Comparison of ENCODE assay signal across 17 mouse cellular contexts in genomic region chr16:4519825-4520224, GRCm38 (mm10). TPM values are rescaled to one million over a fixed set of nuclear protein-coding genes. Genes with fewer than 3 reads are reported as not detected.
DNase-seq lines count a peak whose midpoint lies in the region; ATAC-seq lines count a peak whose summit lies in the region.
"Had no signal": no experiment of that assay in that cellular context is flagged by ENCODE, and none has a peak within 500 bp of the region (broad histone marks: within the 10 kb centered on the region; RNA-seq: fewer than 3 reads in every experiment).

No protein-coding gene starts in this region.

- H3K36me3 ChIP-seq in heart, embryonic 11.5 days (ENCODE audit: control insufficient read depth, insufficient read depth, low read length), result no peaks in the 10 kb centered on the region
- no peaks in the 10 kb centered on the region for H3K36me3 ChIP-seq in heart, embryonic 15.5 days
- H3K36me3 ChIP-seq: embryonic facial prominence, embryonic 13.5 days; forebrain, embryonic 12.5 days; hindbrain, embryonic 12.5 days had no signal

- no peak for ATAC-seq in heart, embryonic 11.5 days (replicated peaks; ENCODE audit: insufficient number of reproducible peaks, low FRiP score, low TSS enrichment)
- no peak for ATAC-seq in heart, embryonic 15.5 days (replicated peaks; ENCODE audit: insufficient number of reproducible peaks, insufficient read depth, low FRiP score, low read depth)
- ATAC-seq: forebrain, embryonic 16.5 days; hindbrain, embryonic 16.5 days; inflammation-experienced regulatory T-cells, adult 6 months; intestine, postnatal 0 days had no signal

- no peaks in the 10 kb centered on the region for H3K27me3 ChIP-seq in heart, embryonic 11.5 days (ENCODE audit: control insufficient read depth, insufficient read depth, low read length)
- no peaks in the 10 kb centered on the region for H3K27me3 ChIP-seq in heart, embryonic 15.5 days
- H3K27me3 ChIP-seq: embryonic facial prominence, embryonic 13.5 days; forebrain, embryonic 12.5 days; hindbrain, embryonic 12.5 days had no signal

- no peak overlapping the region for H3K27ac ChIP-seq in heart, embryonic 11.5 days (ENCODE audit: low read depth, low read length)
- peak overlapping the region; percentile 97 for H3K27ac ChIP-seq in heart, embryonic 15.5 days
- H3K27ac ChIP-seq: embryonic facial prominence, embryonic 13.5 days; forebrain, embryonic 12.5 days; hindbrain, embryonic 12.5 days had no signal

- peaks cover 31% of the 10 kb centered on the region for H3K4me1 ChIP-seq in heart, embryonic 11.5 days (ENCODE audit: control insufficient read depth, insufficient read depth, low read length)
- peaks cover 49% of the 10 kb centered on the region for H3K4me1 ChIP-seq in heart, embryonic 15.5 days (replicated peaks)

- no peaks in the 10 kb centered on the region for H3K9me3 ChIP-seq in heart, embryonic 11.5 days (replicated peaks; ENCODE audit: control insufficient read depth, low read length)
- H3K9me3 ChIP-seq in heart, embryonic 15.5 days (replicated peaks), result no peaks in the 10 kb centered on the region
- H3K9me3 ChIP-seq: embryonic facial prominence, embryonic 13.5 days; forebrain, embryonic 12.5 days; hindbrain, embryonic 12.5 days had no signal

- WGBS in heart, embryonic 11.5 days (ENCODE audit: insufficient replicate concordance), result 87% methylated on average over 2 of the region's 2 CpGs
- 86% methylated on average over 2 of the region's 2 CpGs for WGBS in heart, embryonic 15.5 days

- H3K4me2 ChIP-seq in heart, embryonic 11.5 days, result peak overlapping the region; percentile 65
- peak overlapping the region; percentile 61 for H3K4me2 ChIP-seq in heart, embryonic 15.5 days
- H3K4me2 ChIP-seq: embryonic facial prominence, embryonic 13.5 days; forebrain, embryonic 12.5 days; hindbrain, embryonic 12.5 days had no signal

- intact Hi-C loops in heart, postnatal 10 days (cut with DNase I), result no loop called here

- DNase-seq in cerebellum, postnatal 10 days, result peak; percentile 44 to 50
- DNase-seq in cerebellum, adult 11-12 months, result no peak
- no peak for DNase-seq in heart, postnatal 10 days
- no peak for DNase-seq in heart, adult 11 months
- DNase-seq in A20 (ENCODE audit: low read depth, low spot score), result peak; percentile 18
- DNase-seq: adrenal gland, postnatal 10 days; gastrocnemius, postnatal 14 days; kidney, adult 8-10 months had no signal

- no peak overlapping the region for H3K9ac ChIP-seq in heart, embryonic 11.5 days (ENCODE audit: low read depth, low read length)
- peak overlapping the region; percentile 61; the same call in 1 of the 2 replicates for H3K9ac ChIP-seq in heart, embryonic 15.5 days
- H3K9ac ChIP-seq: embryonic facial prominence, embryonic 13.5 days; forebrain, embryonic 12.5 days; hindbrain, embryonic 12.5 days had no signal

- H3K4me3 ChIP-seq in heart, embryonic 11.5 days (ENCODE audit: low read depth, low read length), result no peak overlapping the region
- peak overlapping the region; percentile 58 for H3K4me3 ChIP-seq in heart, embryonic 15.5 days
- H3K4me3 ChIP-seq: embryonic facial prominence, embryonic 13.5 days; forebrain, embryonic 12.5 days; hindbrain, embryonic 12.5 days had no signal

RNA-seq across cellular contexts. Expression of gene Srl, which starts 21.8 kb away (rescaled TPM):
- 147 and 191 TPM in 2 replicates for polyA plus RNA-seq in heart, embryonic 11.5 days (2014; fragmentation: Nextera tagmentation; extraction: Ambion mirVana)
- total RNA-seq in heart, postnatal 10 days (2021), result 1,000 to 10,000 TPM; 1,081 to 1,153 TPM
- polyA plus RNA-seq in heart, embryonic 15.5 days (2015; fragmentation: Nextera tagmentation; extraction: Ambion mirVana), result 227 and 253 TPM in 2 replicates

RNA-seq across cellular contexts. Expression of gene Tfap4, which starts 39.8 kb away (rescaled TPM):
- 7.3 and 9.4 TPM in 2 replicates for polyA plus RNA-seq in heart, embryonic 11.5 days (2014; fragmentation: Nextera tagmentation; extraction: Ambion mirVana)
- 1 to 10 TPM; 4.1 to 4.3 TPM for total RNA-seq in heart, postnatal 10 days (2021)
- 5.6 and 7.1 TPM in 2 replicates for polyA plus RNA-seq in heart, embryonic 15.5 days (2015; fragmentation: Nextera tagmentation; extraction: Ambion mirVana)

Comparison
In these comparisons a context has a peak if more than half of its experiments do, and no peak if none do; other contexts are left out.
1. DNase-seq: peak in cerebellum, postnatal 10 days (2 of 2) and A20 (single experiment); none in cerebellum, adult 11-12 months (single experiment), heart, postnatal 10 days (0 of 2) and heart, adult 11 months (single experiment).